Mouse (Mus musculus) limb, embryonic 15.5 days (tissue): ENCODE data around the gene Htra2. TPM values are rescaled to one million over a fixed set of nuclear protein-coding genes. Genes with fewer than 3 reads are reported as not detected.

ENCODE experiments used
- ATAC-seq: fragments of 200-750 bp; cut with Nextera tagmentation; 2 replicates; pipeline ENCODE4 v1.8.0; 2017; ENCODE audit warnings: low read depth, moderate TSS enrichment; ENCODE audit not compliant: insufficient number of reproducible peaks, low FRiP score, low TSS enrichment
- H3K27ac ChIP-seq: fragments of 300-500 bp; sonication (generic); 2 replicates; pipeline ENCODE4 v1.5.1; 2015; ENCODE audit warnings: moderate library complexity, mild to moderate bottlenecking, inconsistent platforms
- H3K27me3 ChIP-seq: fragments of 300-500 bp; sonication (generic); 2 replicates; pipeline ENCODE4 v1.6.1; 2015; ENCODE audit warnings: inconsistent platforms
- H3K36me3 ChIP-seq: fragments of 300-500 bp; sonication (generic); 2 replicates; pipeline ENCODE4 v1.6.1; 2015; ENCODE audit warnings: inconsistent platforms
- H3K4me1 ChIP-seq: fragments of 300-500 bp; sonication (generic); 2 replicates; pipeline ENCODE4 v1.6.1; 2015; ENCODE audit warnings: inconsistent platforms
- H3K4me2 ChIP-seq: fragments of 300-500 bp; sonication (generic); 2 replicates; pipeline ENCODE4 v1.6.1; 2015; ENCODE audit warnings: mild to moderate bottlenecking, inconsistent platforms
- H3K4me3 ChIP-seq: fragments of 300-500 bp; sonication (generic); 2 replicates; pipeline ENCODE4 v1.5.1; 2015; ENCODE audit warnings: mild to moderate bottlenecking, inconsistent platforms
- H3K9ac ChIP-seq: fragments of 300-500 bp; sonication (generic); 2 replicates; pipeline ENCODE4 v1.6.1; 2015; ENCODE audit warnings: inconsistent platforms
- H3K9me3 ChIP-seq: fragments of 300-500 bp; sonication (generic); 2 replicates; pipeline ENCODE4 v1.6.1; 2016; ENCODE audit warnings: inconsistent platforms
- WGBS: fragments of 180-500 bp; shearing (Covaris S2); methylation state at CpG from one replicate; pipeline ENCODE4 v1.1.7; 2015; 5-methylcytosine and 5-hydroxymethylcytosine counted together
- polyA plus RNA-seq: library from polyadenylated mRNA; unstranded; fragments of >200 nt; fragmentation: Nextera tagmentation; extraction: Ambion mirVana; gene quantifications from 2 replicates; pipeline ENCODE4 v1.2.1, GENCODE M21; 2015

Gene Htra2
- polyA plus RNA-seq, 1 experiment from 2014 or later: 64.6 TPM

DNA sequence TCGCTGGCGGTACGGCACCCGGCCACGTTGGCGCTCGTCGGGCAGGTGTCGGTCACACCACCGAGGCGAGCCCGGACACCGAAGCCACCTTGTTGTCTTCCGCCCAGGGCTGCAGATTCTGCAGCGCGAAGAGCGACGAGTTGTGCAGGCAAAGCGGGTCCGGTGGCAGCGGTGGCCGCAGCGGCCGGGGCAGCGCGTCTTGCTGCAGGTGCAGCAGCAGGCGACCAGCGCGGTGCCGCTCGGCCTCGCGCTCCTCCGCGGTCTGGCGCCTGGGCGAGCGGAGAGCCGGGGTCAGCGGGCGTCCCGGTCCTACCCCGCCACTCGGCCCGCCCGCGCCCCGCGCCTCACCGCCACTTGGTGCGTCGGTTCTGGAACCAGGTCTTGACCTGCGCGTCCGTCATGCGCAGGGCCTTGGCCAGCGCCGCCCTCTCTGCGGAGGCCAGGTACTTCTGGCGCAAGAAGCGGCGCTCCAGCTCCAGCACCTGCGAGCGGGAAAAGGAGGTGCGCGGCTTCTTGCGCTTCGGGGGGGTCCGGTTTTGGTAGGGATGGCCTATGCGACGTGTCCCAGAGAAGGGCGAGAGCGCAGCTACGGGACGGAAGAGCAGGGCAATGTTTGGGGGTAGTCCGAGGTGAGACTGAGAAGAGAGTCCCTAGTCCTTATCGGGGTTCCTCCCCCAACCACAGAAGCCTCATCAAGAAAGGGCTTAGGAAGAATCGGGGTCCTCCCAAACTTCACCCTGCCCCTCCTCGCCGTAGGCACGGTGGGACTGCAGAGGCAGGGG lies 13.8 kb upstream of the Htra2 start:
- Histone ChIP-seq H3K9me3 (no peaks in the 10 kb centered on the region), H3K27ac (no peak overlapping the region), H3K4me1 (peaks cover 32% of the 10 kb centered on the region), H3K36me3 (no peaks in the 10 kb centered on the region), H3K9ac (no peak overlapping the region), H3K27me3 (peaks cover 99% of the 10 kb centered on the region), H3K4me2 (peak overlapping the region; percentile 23; the same call in 1 of the 2 replicates), H3K4me3 (peak overlapping the region; percentile 13)
- ATAC-seq: no peak
- 1% methylated on average over 77 of the region's 81 CpGs for WGBS

DNA sequence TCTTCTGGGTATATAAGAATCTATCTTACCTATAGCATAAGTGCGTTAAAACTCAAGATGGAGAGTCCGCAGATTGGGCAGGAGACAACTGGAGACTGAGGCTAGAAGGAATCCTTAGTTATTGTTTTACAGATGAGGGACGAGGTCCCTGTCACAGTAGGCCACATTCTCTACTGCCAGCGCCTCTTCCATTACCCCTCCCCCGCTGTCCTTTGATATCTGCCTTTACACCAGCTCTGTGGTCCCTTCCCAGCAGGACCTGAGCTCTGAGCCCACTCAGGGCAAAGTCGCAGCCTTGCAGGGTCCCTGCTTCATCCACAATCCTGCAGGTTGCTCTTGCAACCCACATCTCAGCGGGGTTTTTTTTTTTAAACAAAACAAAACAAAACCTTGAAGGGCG lies 13.1 kb upstream of the Htra2 start:
- H3K9me3 ChIP-seq: no peaks in the 10 kb centered on the region
- no peaks in the 10 kb centered on the region for H3K36me3 ChIP-seq
- H3K27ac ChIP-seq: no peak overlapping the region
- ATAC-seq: no peak
- H3K4me2 ChIP-seq: 0 out of 2 replicates have a peak overlapping the region, but pooled peaks have one; percentile 23
- H3K9ac ChIP-seq: no peak overlapping the region
- H3K4me1 ChIP-seq: peaks cover 32% of the 10 kb centered on the region
- 14% methylated on average over 8 of the region's 8 CpGs for WGBS
- no peak overlapping the region for H3K4me3 ChIP-seq
- H3K27me3 ChIP-seq: peaks cover 99% of the 10 kb centered on the region

DNA sequence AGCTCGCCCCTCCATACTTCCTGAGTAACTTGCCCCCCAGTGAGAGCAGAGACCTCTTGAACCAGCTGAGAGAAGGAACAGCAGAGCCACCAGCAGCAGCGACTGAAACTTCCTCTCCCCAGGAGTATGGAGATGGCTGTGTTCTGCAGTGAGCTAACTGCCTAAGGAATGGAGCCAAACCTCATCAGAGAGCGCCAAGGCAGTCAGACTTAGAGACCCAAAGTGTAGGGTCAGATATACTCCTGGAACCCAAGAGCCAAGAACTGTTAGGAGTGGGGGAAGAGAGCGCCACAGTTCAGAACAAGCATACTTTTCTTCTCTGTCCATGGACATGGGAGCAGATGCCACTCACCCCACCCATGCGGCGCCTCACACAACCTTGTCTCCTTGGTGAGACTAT lies 11.4 kb upstream of the Htra2 start:
- Histone ChIP-seq H3K27me3 (peaks cover 100% of the 10 kb centered on the region), H3K36me3 (no peaks in the 10 kb centered on the region), H3K9ac (no peak overlapping the region), H3K4me1 (peaks cover 31% of the 10 kb centered on the region), H3K4me3 (no peak overlapping the region), H3K4me2 (no peak overlapping the region), H3K9me3 (no peaks in the 10 kb centered on the region), H3K27ac (no peak overlapping the region)
- WGBS: 26% methylated on average over 6 of the region's 6 CpGs
- ATAC-seq: no peak

DNA sequence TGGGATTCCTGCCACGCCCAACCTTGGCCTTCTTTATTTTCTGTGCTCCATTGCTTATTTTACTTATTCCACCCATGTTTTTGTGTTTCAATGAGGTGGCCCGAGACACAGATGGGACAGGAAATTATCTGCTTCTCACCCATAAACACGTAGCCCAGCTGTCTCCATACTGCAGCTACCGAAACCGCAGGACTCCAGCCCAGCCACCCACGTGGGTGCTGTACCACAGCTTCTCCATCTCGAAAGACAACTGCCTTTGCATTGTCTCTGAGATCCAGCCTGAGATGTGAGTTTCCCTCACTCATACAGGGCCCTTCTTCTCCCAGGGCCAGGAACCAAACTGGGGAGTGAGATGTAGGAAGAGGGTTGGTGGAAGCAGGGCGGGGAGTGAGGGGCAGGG lies 10.9 kb upstream of the Htra2 start:
- H3K4me1 ChIP-seq: peaks cover 26% of the 10 kb centered on the region
- no peak overlapping the region for H3K4me2 ChIP-seq
- WGBS: 39% methylated on average over 8 of the region's 8 CpGs
- no peaks in the 10 kb centered on the region for H3K9me3 ChIP-seq
- H3K4me3 ChIP-seq: no peak overlapping the region
- H3K9ac ChIP-seq: no peak overlapping the region
- no peaks in the 10 kb centered on the region for H3K36me3 ChIP-seq
- peaks cover 100% of the 10 kb centered on the region for H3K27me3 ChIP-seq
- no peak for ATAC-seq
- no peak overlapping the region for H3K27ac ChIP-seq

DNA sequence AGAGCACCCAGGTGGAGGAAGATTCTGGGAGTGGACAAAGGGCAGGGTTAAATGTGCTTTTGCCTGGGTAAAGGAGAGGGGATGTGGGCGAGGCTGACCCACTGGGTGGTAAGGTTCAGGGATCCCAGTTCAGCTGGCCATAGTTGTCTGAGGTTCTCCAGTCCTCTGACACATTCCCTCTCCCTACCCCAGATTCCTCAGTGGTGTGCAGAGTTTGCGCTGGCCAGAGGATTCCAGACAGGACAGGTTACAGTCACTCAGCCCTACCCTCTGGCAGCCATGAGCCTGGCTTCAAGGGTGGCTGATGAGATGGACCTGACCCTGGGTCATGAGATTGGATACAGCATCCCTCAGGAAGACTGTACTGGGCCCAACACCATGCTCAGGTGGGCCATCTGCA lies 3.7 kb upstream of the Htra2 start:
- ATAC-seq: no peak
- H3K4me1 ChIP-seq: peaks cover 14% of the 10 kb centered on the region
- peaks cover 47% of the 10 kb centered on the region for H3K27me3 ChIP-seq
- no peak overlapping the region for H3K4me3 ChIP-seq
- H3K9me3 ChIP-seq: no peaks in the 10 kb centered on the region
- H3K9ac ChIP-seq: no peak overlapping the region
- H3K36me3 ChIP-seq: peaks cover 16% of the 10 kb centered on the region
- 81% methylated on average over 2 of the region's 2 CpGs for WGBS
- no peak overlapping the region for H3K27ac ChIP-seq
- no peak overlapping the region for H3K4me2 ChIP-seq

DNA sequence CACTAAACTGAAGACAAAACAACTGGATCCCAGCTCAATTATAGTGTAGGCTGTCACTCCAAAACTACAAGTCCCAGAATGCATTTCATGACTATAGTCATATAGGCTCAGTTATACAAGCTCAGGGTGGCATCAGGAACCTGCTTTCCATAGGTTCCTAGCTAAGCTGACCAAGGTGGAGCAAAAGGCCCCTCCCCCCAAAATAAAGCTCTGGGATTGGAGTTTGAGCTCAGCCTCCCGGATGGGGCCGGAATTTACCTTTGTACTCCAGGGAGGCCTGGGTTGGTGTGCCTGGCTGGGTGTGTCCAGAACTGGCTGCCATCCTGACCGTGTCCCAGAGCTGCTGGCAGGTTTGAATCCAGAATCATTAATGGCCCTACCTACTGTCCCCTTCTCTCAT lies 2.7 kb upstream of the Htra2 start, which contains the start of gene Dqx1:
Gene Dqx1 (plus strand): TSS at position 55 of the 400 bp plus-strand sequence.
- peaks cover 38% of the 10 kb centered on the region for H3K27me3 ChIP-seq
- no peak within 1 kb of the TSS for H3K4me2 ChIP-seq
- no peak within 1 kb of the TSS for H3K27ac ChIP-seq
- no peak within 1 kb of the TSS for H3K4me3 ChIP-seq
- no peak for ATAC-seq
- H3K36me3 ChIP-seq: peaks cover 16% of the 10 kb centered on the region
- H3K9ac ChIP-seq: no peak within 1 kb of the TSS
- no peaks in the 10 kb centered on the region for H3K9me3 ChIP-seq
- H3K4me1 ChIP-seq: peaks cover 23% of the 10 kb centered on the region
- WGBS: 43% methylated on average over 3 of the region's 3 CpGs

DNA sequence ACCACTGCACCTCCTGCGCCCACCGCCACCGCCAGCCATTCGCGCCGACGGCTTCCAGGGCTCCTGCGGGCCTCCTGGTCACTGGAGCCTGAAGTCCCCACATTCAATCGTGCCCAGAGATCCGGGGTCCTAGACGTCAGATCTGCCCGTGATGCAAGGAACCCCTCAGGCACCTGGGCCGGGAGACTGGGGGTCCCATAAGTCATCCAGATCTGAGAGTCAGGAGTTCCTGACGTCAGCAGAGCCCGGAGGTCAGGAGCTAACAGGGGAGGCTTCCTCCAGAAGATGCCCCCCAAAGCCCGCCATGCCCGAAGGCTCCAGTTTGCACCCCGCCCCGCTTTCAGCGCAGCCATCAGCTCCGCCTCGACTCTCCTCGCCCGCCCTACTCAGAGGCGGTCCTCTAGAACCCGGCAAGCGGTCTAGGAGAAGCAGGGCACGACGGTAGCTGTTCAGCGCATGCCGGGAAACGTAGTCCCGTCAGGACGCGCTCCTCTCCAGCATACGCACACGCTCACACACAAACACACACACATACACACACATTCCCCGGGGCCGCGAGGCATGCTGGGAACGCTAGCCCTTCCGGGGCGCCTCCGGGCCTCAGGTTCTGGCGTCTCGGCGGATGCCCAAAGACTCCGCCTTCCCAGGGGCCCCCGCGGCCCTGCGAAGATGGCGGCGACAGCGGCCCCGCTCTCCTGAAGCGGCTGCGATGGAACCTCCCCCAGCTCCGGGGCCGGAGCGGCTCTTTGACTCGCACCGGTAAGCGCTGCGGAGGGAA lies 810 bp downstream of the Htra2 start, which contains the start of gene Aup1:
Gene Aup1 (plus strand): TSS at position 448 of the 778 bp plus-strand sequence.
- ATAC-seq: peak; percentile 93
- Histone ChIP-seq H3K9ac (peak within 1 kb of the TSS; percentile 83), H3K4me1 (peaks cover 29% of the 10 kb centered on the region), H3K27me3 (0 out of 2 replicates have a peak, but pooled peaks cover 2% of the 10 kb centered on the region), H3K36me3 (peaks cover 37% of the 10 kb centered on the region), H3K4me2 (peak within 1 kb of the TSS; percentile 89), H3K9me3 (no peaks in the 10 kb centered on the region), H3K4me3 (peak within 1 kb of the TSS; percentile 66), H3K27ac (peak within 1 kb of the TSS; percentile 91)
- under 1% methylated on average over 61 of the region's 64 CpGs for WGBS

DNA sequence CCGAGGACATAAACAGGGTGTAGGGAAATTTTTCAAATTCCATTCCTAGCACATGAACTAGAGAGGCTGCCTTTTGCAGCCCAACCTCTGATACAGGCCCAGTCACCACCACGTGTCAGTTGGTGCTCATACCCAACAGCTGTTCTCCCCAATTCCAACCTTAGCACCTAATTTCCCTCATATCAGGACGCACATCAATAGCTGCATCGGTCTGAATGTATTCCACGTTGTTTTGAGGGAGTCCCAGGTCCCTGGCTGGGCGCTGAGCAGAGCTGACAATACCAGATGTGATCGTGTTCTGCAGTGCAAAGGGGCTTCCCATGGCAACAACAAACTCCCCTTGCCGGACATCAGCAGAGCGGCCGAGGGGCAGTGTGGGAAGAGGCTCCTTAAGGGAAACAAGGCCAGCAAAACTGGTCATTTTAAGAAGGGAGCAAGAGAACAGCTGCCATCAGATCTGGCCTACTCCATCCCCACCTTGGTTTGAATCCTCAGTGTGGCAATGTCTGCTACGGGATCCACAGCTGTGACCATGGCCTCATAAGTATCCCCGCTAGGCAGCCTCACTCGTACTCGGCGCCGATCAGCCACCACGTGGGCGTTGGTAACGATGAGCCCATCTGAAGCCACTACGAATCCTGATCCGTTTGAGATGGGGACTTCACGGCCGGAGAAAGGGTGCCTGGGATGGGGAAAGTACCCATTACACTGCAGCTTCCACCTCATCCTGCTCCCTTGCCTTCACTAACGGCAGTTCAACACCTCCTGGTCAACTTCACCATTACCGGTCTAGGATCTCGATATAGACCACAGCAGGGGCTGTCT lies 1.7 kb downstream of the Htra2 start:
- under 1% methylated on average over 26 of the region's 26 CpGs for WGBS
- Histone ChIP-seq H3K36me3 (peaks cover 37% of the 10 kb centered on the region), H3K27ac (peak overlapping the region; percentile 91), H3K4me2 (peak overlapping the region; percentile 89), H3K4me1 (peaks cover 29% of the 10 kb centered on the region), H3K27me3 (no peaks in the 10 kb centered on the region), H3K9me3 (no peaks in the 10 kb centered on the region), H3K4me3 (peak overlapping the region; percentile 66), H3K9ac (peak overlapping the region; percentile 83)
- ATAC-seq: no peak

DNA sequence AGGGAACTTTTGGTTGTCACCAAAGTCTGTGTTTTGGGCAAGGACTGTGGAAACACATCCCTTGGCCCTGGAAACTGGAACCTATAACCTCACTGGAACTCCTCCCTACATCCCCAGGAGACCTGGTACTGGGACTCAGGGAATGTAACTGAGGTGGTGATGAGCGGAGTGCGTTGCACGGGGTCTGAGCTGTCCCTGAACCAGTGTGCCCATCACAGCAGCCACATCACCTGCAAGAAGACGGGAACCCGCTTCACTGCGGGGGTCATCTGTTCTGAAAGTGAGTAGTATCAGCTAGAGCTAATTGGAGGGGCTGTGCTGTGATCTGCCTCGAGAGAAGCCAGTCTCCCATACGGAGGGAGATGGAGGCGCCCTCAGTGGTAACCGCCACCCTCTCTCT lies 5.7 kb downstream of the Htra2 start:
- peaks cover 15% of the 10 kb centered on the region for H3K4me1 ChIP-seq
- H3K27me3 ChIP-seq: no peaks in the 10 kb centered on the region
- H3K36me3 ChIP-seq: peaks cover 21% of the 10 kb centered on the region
- no peaks in the 10 kb centered on the region for H3K9me3 ChIP-seq
- ATAC-seq: no peak
- H3K4me3 ChIP-seq: no peak overlapping the region
- WGBS: 66% methylated on average over 10 of the region's 10 CpGs
- no peak overlapping the region for H3K9ac ChIP-seq
- H3K4me2 ChIP-seq: no peak overlapping the region
- H3K27ac ChIP-seq: no peak overlapping the region

DNA sequence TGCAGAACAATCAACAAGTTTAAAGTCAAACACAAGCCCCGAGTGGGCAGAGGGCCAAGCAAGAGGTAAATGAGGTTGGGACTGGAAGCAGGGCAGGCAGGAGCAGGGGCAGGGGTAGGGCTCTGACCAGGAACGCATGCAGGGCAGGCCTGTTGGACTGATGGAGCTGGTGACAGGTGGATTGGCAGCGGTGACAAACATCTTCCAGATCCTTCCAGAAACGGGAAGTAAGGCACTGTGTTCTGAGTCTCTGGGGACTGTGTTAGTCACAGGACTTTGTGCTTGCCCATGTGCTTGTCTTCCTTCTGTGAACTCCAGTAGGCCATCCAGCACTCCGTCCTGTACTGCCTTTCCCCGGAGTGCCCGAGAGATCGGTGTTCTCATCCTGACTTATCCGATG lies 10.3 kb downstream of the Htra2 start:
- Histone ChIP-seq H3K27ac (no peak overlapping the region), H3K9me3 (no peaks in the 10 kb centered on the region), H3K4me2 (no peak overlapping the region), H3K4me1 (no peaks in the 10 kb centered on the region), H3K9ac (no peak overlapping the region), H3K27me3 (no peaks in the 10 kb centered on the region), H3K36me3 (peaks cover 5% of the 10 kb centered on the region; the same call in 1 of the 2 replicates), H3K4me3 (no peak overlapping the region)
- WGBS: 70% methylated on average over 9 of the region's 9 CpGs
- ATAC-seq: no peak

DNA sequence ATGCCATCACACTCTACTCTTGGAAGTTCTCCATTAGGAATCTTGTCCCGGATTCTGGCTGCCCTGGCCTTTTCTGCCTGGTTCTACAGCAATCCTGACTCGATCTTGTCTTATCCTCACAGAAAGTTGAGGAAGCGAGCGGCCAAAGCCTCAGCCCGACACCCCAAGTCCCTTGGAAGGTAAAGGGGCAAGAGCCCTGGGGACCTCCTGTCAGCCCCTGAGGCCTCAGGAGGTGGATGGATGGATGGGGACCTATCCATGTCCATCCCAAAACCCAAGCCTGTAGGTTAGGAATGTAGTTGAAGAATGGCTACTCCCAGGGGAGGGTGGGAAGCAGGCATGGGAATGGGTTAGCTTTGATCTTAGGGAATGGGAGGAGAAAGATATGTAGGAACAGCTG lies 11.1 kb downstream of the Htra2 start:
- Histone ChIP-seq H3K4me1 (no peaks in the 10 kb centered on the region), H3K9me3 (no peaks in the 10 kb centered on the region), H3K4me2 (no peak overlapping the region), H3K27ac (no peak overlapping the region), H3K9ac (no peak overlapping the region), H3K4me3 (no peak overlapping the region), H3K27me3 (no peaks in the 10 kb centered on the region), H3K36me3 (0 out of 2 replicates have a peak, but pooled peaks cover 3% of the 10 kb centered on the region)
- 91% methylated on average over 5 of the region's 5 CpGs for WGBS
- ATAC-seq: no peak
